Mouse (Mus musculus): ENCODE measurements at regions not wholly inside any gene's neighbourhood (a gene's known extent, or its start where the extent isn't known, plus 50 kb on each side); places are given as distances from the start of the nearest gene placed in this dataset.

DNA sequence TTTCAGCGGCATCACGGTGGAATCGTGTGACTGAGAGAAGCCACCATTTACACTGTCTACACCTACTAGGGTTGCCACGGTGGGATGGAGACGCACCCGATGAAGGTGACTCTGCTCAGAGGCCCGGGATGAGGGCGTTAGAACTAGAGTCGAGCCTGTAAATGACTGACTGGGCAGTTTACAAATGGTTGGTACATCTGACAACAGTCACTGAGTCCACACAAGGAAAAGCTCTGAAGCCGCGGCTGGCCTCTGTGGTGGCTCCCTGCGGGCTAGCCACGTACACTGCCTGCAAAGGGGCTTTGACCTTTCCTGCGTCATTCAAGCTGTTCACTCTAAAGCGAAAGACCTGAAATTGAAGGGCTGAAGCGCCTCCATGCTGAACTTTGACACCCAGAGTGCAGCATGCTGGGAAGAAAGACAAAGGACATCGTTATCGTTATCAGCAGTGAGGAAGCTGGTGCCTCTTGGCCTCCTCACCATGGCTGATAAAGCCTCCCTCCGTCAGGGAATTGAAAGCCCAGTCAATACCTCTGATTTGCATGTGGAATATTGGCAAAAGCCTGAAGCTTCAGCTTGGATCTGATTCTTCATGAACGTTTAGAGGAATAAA, 462.1 kb upstream of the Arglu1 start:
- no peak for DNase-seq (ENCODE audit: low spot score)

DNA sequence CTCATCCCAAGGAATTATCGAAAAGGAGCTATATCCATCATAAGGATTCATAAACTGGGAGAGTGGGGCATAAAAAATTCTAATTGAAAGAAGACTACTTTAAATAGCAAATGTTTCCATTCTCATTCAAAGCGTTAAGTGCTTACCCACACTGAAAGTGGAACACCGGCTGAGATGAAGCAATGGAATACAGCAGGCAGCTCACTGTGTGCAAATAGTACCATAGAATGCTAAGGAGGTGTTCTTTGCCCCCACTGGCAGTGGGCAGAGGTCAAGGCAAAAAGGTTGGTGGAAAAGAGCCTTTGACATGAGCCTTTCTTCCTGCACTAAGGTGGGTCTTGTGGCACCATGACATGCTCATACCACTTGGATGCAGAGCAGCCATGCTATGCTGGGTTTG, 454.0 kb upstream of the Arglu1 start:
- no peak for DNase-seq (ENCODE audit: low spot score)

DNA sequence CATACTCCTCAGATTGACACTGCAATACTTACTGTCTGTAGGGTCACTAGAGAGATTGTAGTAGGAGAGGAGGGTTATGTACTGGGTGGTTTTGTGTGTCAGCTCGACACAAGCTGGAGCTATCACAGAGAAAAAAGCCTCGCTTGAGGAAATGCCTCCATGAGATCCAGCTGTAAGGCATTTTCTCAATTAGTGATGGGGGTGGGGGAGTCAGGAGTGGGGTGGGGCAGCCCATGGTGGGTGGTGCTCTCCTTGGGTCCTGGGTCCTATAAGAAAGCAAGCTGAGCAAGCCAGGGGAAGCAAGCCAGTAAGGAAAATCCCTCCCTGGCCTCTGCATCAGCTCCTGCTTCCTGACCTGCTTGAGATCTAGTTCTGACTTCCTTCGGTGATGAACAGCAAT, 449.5 kb upstream of the Arglu1 start:
- no peak for DNase-seq (ENCODE audit: low spot score)

DNA sequence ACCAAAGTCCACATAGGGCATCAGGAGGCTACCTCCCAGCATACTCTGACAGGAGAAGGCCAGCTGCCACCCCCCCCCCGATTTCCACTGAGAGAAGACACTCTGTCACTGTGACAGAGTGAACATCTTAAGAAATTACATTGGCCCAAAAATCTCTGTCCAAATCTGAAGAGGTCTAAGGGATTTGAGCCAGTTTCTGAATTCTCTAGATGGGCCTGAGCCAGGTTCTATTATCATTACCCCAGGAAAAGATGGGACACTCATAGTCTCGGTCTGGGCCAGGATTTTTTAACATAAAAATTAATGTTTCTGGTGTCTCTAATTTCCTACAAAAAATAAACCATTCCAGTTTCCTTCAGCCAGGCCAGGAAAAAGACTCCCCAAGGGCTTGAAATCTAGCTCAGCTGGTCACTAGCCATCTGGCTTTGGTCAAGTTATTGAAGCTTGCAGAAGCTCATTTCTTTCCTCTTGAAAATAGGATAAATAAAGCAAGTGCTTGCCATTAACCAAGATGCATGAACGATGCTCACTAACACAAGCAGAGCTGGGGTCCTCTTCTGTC, 448.8 kb upstream of the Arglu1 start:
- no peak for DNase-seq (ENCODE audit: low spot score)

DNA sequence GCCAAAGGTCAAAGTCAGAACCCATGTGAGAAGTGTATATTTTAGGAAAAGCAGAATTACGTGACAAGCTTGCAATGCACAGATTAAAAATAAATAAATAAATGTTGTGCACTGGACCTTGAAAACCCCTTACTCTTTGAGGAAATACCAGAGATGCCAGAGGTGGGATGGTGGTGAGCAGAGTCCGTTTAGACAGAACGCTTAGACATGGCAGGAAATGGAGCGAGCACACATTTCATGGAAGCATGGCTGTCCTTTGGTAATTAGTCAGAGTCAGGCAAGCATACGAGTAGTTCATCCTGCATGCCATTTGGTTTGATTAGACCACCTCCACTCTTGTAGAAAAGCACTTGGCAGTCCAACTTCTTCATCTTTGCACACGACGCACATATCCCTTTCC, 443.4 kb upstream of the Arglu1 start:
- no peak for DNase-seq (ENCODE audit: low spot score)

DNA sequence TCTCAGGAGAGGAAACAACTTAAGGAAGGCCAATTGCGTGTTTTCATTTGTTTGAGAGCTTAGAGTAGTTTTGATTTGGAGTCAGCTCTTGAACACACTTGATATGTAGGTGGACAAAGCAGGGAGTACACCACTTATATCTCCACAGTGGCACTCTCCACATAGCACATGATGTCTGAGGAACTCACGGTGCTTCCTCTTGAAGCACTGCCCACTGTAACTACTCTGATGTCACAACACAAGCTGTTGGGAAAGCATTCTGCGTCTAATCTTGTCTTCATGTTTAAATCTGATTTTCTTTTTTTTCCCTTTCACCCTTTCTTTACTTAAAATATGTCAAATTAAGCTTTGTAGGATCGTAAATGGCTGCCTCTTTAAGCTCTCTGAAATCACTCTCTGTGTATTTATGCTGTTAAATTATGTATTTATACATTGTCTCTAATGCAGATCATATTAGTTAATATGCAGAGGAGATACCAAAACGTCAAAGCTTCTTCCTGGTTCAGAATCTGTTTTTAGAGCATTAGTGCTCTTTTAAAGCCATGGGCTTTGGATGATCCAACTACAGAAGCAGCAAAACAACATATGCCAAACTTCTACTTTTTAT, 442.4 kb upstream of the Arglu1 start:
- DNase-seq (ENCODE audit: low spot score) = no peak

DNA sequence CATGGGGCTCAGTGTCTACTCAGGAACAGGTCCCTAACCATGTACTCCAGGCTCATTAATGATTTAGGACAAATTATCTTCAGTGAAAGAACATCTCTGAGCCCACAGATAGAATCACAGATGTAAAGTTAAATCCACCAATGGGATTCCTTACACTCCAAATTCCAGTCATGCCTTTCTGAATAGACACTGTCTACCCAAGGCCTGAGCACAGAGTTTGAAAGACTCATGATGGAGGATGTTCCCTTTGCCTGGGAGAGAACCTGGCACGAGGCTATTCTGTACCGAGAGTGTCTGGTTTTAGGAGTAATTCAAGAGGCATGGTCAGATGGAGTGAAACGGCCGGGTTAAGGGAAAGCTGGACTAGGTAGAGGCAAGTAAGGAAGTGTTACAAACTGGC, 440.9 kb upstream of the Arglu1 start:
- no peak for DNase-seq (ENCODE audit: low spot score)

DNA sequence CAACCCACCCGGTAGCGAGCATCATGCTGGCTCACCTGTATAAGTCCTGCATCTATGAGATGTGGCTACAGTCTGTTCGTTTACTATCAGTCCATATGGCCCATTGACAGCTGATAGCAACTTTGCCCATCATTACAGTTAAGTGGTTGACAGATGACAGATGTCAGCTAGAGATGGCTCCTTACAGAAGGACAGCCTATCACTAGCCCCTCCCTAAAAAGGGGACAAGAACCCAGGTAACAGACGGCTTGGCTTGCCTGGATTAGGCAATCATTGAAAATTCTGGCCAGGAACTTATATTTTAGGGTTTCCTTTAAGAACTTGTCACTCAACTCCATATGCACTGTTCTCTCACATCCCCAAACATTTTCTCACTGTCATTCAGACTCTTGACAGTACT, 434.2 kb upstream of the Arglu1 start:
- DNase-seq (ENCODE audit: low spot score) = no peak

DNA sequence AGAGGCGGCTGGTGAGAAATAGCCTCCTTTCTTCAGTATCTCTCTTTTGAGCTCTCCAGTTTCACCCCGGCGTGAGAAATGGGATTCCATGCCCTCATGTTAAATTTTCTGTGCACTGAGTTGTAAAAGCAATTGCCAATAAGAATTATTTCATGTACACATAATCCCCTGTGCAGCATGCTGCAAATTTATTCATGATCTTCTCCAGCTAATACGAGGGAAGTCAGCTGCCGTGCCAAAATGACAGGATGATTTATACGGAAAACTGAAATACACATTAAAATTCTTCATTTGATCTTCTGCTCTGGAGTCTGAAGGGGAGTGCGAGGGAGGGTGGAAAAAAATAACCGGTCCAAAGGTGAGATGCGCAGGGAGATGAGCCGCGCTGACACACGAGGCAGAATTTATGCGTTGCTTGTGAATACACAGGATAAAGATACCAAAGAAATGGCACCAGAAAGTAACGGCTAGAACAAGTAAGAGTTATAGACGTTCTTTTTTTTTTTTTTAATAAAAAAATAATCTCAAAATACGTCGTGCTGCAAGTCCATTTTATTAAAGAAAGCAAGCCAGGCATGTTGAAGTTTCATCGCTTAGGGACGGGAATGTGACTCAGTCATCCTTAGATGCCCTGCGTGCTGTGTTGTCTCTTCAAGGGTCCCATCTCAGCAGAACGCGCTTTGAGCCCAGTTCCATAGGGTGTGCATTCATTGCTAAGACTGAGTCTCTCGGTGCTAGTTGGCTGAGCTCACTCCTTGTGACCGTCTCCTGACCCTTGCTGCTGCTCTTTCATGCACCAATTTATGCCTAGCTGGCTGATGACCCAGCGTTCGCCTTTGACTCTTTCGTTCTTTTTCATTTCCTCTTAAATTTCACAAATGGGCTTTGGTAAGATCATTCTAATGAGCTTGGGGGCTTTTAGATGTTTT, 427.8 kb upstream of the Arglu1 start:
- no peak for DNase-seq (ENCODE audit: low spot score)

DNA sequence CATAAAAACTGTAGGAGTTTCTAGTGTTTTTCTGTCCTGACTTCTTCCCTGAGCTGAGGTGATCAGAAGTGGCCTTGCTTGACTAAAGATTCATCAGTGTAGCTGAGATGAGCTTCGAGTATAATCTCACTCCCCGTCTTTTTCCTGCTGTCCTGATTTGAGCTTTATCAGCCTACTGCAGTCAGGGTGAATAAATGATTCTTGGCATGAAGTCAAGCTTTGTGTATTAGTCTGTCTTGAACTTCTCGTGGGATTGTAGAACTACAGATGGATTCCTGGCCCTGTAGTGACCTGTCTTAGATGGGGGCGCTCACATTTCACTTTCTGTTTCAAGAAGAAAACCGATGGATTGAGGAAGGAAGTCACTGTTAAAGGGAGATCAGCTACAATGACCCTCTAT, 405.7 kb upstream of the Arglu1 start:
- DNase-seq (ENCODE audit: low spot score) = no peak

DNA sequence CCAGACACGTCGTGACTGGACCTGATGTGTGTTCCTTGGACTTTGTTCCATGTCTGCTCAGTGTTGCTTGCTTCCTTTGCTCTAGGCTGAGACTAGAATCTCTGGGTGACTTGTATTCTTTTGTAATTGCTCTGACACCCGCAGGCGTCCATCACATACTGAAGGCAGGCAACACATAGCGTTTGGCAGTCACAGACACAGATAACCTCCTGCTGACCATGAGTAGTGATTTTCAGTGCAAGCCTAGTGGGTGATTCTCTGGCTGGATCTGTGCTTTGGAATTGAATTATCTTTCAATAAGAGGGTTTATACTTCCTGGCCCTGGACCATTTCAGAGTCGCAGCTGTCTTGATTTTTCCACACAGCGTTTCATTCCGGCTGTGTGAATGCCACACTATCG, 403.7 kb upstream of the Arglu1 start:
- no peak for DNase-seq (ENCODE audit: low spot score)

DNA sequence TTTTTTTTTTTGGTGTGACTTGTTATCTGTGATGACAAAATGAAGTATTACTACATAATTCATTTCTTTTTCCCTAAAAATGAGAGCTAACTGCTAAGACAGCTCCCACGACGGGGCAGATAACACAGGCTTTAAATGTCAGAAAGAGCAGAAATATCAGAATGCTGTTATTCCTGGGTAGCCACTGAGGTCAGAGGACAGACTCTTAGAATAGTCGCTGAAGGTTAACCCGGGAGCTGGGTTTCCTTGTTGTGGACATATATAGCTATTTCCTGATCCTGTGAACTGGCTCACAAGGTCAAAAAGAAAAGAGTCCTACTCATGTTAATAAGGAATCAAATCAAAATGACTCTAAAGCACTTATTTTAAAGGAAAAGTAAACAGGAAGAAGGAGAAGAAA, 403.0 kb upstream of the Arglu1 start:
- DNase-seq (ENCODE audit: low spot score) = no peak

DNA sequence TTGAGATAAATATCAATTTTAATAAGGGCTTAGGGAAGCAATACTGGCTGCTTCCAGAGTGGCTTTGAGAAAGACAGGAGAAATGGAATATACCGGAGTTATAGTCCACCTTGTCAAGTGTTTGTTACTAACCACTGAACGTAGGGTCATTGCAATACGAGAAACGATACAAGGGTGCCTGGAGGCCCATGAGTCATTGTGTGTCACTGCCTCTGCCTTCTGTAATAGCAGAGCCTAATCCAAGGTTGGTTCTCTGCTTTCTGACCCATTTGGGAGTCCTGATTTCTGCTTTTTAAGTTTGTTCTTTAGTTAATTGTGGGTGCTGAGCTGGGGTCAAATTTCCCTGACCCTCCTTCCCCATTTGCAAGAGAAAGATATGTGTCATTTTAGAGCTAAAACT, 382.4 kb upstream of the Arglu1 start:
- no peak for DNase-seq (ENCODE audit: low spot score)

DNA sequence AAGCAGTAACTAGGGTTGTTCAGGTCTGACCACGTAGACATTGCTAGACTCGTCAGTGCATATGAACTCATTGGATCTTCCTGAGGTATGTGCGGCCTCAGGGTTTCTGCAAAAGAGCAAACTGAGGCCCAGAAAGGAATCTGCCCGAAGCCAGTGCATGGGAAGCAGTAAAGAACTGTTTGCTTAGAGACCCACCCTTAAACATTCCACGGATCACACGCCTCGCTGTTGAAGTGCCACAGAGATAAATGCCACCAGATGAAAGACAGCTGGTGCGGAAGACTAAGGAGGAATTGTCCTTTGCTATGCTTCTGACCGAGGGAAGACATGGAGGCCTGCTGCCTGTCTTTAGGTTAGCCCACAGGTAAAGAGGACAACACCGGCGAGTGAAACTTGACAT, 382.0 kb upstream of the Arglu1 start:
- DNase-seq (ENCODE audit: low spot score) = no peak

DNA sequence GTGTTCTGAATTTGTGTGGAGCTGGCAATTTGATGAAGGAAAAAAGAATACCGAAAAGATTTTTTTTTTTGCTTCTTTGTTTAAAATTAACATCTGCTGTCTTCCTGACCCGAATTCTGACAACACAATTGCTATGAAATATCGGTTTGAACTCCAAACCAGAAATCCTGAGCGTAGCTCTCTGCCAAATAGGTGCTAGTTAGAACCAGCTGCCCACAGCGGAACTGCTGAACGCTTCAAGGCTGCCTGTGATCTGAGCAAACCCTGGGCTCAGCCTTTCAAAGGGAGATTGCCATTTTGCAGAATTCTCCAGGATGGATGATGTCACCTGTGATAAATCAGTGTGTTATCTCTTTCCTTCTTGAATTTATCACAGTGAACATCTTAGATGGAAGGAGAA, 380.6 kb upstream of the Arglu1 start:
- no peak for DNase-seq (ENCODE audit: low spot score)

DNA sequence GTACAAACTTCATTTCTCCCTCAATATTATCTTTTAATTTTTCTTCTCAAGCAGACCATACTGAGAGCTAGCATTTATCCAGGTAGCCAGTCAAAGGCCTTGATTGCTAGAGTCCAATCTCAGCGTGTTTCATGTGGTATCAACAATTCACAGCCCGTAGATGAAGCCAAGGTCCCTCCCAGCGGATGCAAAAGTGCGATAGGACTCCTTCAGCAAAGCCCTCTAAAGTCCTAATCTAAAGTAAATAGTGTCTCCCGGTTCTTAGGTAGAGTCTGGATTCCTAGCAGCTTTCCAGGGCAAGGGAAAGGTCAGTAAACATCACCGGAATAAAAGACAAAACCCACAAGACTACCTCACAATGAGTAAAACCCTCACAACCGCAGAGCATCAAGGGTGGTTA, 379.5 kb upstream of the Arglu1 start:
- DNase-seq (ENCODE audit: low spot score) = no peak

DNA sequence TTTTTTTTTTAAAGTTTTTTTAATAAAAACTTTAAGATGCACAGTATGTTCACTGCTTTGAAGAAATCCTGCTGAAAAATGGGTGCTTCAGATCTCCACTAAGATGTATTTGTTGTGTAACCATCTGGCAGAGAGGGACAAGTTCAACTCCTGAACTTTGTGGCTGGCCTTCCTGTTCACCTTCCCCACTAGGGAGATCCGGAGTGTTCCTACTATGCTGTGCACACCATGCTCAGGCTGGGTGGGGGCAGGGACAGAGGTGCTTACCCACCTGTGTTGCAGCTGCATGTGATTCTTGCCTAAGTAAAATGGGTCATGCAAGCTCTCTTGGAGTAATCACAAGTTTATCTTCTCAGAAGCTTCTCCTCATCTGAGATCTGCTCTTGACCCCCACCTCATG, 377.4 kb upstream of the Arglu1 start:
- no peak for DNase-seq (ENCODE audit: low spot score)

DNA sequence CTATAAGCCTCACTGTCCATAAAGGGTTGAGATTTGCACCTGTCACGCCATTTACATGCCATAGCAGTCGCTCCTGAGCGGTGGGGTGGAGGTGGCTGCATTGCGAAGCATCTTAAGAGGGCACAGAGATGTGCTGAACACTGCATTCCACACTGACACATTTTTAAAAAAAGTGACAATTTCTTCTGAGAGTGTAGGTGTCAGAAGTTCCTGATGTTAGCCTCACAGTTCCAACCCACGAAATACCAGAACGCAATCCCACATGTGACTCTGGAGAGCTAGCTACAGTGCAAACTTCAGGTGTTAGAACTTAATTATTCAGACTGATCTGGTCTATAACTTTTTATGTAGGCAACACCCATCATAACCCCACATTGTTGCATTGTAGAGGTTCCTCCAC, 369.8 kb upstream of the Arglu1 start:
- no peak for DNase-seq (ENCODE audit: low spot score)

DNA sequence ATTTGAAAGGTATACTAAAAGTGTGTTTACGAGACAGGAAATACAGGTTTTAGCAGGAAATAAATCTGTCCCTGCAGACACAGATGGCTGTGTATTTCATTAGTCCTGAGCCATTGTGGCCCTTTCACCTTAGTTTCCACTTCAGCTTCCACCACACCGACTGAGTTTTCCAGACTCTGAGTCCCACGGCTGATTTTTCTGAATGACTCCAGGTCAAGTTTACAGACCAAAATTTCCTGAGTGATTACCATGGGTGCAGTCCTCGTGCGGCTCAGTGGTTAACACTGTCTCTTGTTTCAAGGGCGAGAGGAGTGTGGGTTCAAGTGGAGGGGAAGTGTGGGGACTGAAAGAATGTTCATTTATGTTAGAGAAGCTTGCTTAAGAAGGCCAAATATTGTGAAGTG, 365.1 kb upstream of the Arglu1 start:
- DNase-seq (ENCODE audit: low spot score) = no peak

DNA sequence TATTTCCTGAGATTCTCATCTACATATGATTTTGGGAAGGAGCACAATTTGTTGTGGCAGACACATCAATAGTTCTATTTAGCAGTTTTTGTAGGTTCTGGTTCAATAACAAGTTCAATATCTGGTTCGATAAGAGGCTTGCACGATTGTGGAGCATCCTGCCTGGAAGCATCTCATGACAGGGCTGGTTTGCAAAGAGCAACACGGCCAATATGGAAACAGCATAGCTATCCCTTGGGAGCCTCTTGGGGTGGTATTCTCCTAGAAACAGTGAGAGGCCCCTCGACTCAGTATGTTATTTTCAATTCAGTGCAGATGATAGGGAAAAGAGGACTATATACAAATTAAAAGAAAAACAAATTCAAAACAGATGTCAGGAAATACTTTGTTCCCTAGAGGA, 364.5 kb upstream of the Arglu1 start:
- no peak for DNase-seq (ENCODE audit: low spot score)

DNA sequence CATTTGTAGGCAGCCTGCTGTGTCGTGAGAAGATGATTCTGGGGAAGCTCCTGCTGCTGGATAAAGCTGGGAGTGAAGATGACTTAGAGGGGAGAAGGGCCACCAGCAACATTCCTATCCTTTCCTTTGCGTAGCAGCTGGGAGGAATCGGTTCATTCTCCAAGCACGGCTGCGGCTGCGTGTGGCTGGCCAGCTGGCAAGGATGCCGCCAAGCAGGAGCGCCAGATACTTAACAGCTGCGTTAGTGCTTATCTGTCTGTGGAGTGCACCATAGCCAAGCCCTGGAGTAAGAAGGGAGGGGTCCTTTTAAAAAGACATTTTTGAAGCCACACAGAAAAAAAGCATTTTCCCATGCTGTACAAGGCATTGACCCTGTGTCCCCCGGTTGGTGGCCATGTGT, 361.4 kb upstream of the Arglu1 start:
- no peak for DNase-seq (ENCODE audit: low spot score)

DNA sequence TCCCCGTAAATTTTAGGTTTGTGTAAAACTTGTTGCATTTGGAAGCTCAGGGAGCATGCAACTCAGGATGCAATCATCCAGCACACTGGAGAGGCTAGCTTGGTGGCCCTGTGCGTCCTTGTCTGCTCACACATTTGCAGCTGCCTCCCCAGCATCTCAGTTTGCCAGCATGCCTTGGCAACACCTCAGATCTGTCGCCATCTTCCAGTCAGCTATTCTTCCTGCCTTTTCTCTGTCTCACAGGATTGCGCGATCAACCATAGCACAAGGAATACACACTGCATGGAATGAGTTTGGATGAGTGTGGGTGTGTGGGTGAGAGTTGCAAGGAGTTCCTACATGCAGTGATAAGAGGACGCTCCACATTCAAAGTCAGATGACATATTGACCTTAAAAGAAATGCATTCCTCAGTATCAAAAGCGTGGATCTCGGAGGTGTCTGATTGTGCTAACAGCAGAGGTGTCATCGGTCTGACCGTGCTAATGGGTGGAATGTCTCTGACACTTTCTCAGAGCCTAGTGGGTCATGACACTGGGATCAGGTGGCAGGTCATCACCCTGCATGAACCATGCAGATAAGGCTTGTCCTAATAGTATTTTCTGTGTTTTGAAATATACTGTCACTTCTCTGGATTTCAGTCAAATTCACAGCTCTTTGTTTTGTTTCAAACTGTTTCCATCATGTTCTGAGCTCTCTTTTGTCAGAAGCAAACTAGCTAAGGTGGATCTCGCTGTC, 360.6 kb upstream of the Arglu1 start:
- DNase-seq (ENCODE audit: low spot score) = no peak
